Mouse (Mus musculus) thymus, adult 2 months (tissue): Measurements from ENCODE around the gene Cop1.

Experiments used
- CTCF ChIP-seq: fragments of 200-500 bp; IDR thresholded peaks from 2 replicates; pipeline ENCODE4 v1.5.1; 2012; ENCODE audit warnings: mild to moderate bottlenecking, control low read depth, low read length, moderate library complexity, borderline replicate concordance; ENCODE audit not compliant: control insufficient read depth, poor library complexity, insufficient read depth; ENCODE audit errors: extremely low read depth
- POLR2A ChIP-seq: fragments of 200-500 bp; IDR thresholded peaks from 2 replicates; pipeline ENCODE4 v1.6.1; 2012; ENCODE audit warnings: mild to moderate bottlenecking, low read length, control low read depth, moderate library complexity; ENCODE audit not compliant: control insufficient read depth, poor library complexity, insufficient read depth; ENCODE audit errors: extremely low read depth

DNA sequence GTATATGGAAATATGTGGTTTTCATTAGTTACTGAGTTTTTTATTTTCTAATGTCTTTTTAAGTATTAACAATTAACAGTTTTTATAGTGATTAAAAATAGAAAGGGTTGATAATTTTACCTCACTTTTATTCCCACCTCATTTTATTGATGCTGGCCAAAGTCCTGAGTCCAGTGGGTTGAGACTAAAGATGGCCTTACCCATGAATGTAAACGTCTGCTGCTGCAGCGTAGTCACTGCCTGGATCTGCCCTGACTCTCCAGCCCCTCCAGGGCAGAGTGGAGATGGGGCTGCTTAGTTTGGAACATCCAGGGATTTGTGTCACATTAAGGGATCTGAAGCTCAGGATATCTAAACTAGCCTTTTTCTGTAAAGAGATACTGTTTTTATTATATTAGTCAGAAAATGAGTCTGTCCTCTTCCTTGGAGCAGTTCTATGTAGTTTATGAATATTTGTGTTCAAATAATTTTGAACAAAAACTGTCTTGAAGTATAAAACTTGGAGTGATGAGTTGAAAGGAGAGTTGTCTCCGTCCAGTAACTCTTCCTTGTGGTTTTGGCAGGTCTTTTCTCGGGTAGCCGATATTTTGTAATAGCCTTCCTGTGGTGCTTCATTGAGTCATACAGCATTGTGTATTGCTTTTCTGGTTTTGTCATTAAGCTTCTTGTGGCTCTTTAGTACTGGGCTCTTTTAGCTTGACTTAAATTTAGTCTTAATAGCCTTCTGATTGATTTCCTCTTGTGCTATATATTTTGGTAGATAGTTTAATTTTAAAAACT is 23.0 kb downstream of the Cop1 start:
- TF ChIP-seq POLR2A: no peak
- TF ChIP-seq CTCF: no peak
